Mouse (Mus musculus) ES-Bruce4 (cell line): ENCODE measurements around the gene Phospho2. TPM values are rescaled to one million over a fixed set of nuclear protein-coding genes. Genes with fewer than 3 reads are reported as not detected.

Experiments used
- H3K27ac ChIP-seq: 2 replicates; pipeline ENCODE4 v1.5.1; 2012; ENCODE audit warnings: low read length, inconsistent platforms; ENCODE audit not compliant: insufficient read depth
- H3K27me3 ChIP-seq: 2 replicates; pipeline ENCODE4 v1.6.1; 2012; ENCODE audit warnings: mild to moderate bottlenecking, low read length, inconsistent platforms; ENCODE audit not compliant: control insufficient read depth, poor library complexity, insufficient read depth, severe bottlenecking
- H3K36me3 ChIP-seq: 2 replicates; pipeline ENCODE4 v1.6.1; 2012; ENCODE audit warnings: inconsistent platforms, mild to moderate bottlenecking, low read length, moderate library complexity; ENCODE audit not compliant: control insufficient read depth, poor library complexity, insufficient read depth, severe bottlenecking
- H3K4me1 ChIP-seq: one replicate; pipeline ENCODE4 v1.8.1; 2011; ENCODE audit warnings: low read length; ENCODE audit not compliant: control insufficient read depth, insufficient read depth
- H3K4me3 ChIP-seq: 2 replicates; pipeline ENCODE4 v1.5.1; 2011; ENCODE audit warnings: low read depth, mild to moderate bottlenecking, low read length
- H3K9ac ChIP-seq: 2 replicates; pipeline ENCODE4 v1.6.1; 2012; ENCODE audit warnings: low read depth, mild to moderate bottlenecking, inconsistent platforms; ENCODE audit not compliant: poor library complexity, severe bottlenecking
- H3K9me3 ChIP-seq: replicated peaks from 2 replicates; pipeline ENCODE4 v1.6.1; 2012; ENCODE audit warnings: mild to moderate bottlenecking, low read length, inconsistent platforms; ENCODE audit not compliant: control insufficient read depth, poor library complexity, insufficient read depth, severe bottlenecking
- CTCF ChIP-seq: IDR thresholded peaks from one replicate; pipeline ENCODE4 v1.8.1; 2011; ENCODE audit warnings: low read depth, low read length
- EP300 ChIP-seq: IDR thresholded peaks from 2 replicates; pipeline ENCODE4 v1.6.1; 2011; ENCODE audit warnings: low read depth, low read length; ENCODE audit not compliant: insufficient read depth
- POLR2A ChIP-seq: IDR thresholded peaks from one replicate; pipeline ENCODE4 v1.8.1; 2011; ENCODE audit warnings: low read length; ENCODE audit not compliant: insufficient read depth
- polyA plus RNA-seq: library from polyadenylated mRNA; stranded (reverse); fragments of >200 nt; gene quantifications from 2 replicates; pipeline ENCODE4 v1.2.4, GENCODE M21; 2011; ENCODE audit warnings: low read depth; ENCODE audit not compliant: missing spikeins, insufficient read depth, insufficient read length

The Phospho2 gene
- polyA plus RNA-seq, 1 experiment = 10.2 TPM

DNA sequence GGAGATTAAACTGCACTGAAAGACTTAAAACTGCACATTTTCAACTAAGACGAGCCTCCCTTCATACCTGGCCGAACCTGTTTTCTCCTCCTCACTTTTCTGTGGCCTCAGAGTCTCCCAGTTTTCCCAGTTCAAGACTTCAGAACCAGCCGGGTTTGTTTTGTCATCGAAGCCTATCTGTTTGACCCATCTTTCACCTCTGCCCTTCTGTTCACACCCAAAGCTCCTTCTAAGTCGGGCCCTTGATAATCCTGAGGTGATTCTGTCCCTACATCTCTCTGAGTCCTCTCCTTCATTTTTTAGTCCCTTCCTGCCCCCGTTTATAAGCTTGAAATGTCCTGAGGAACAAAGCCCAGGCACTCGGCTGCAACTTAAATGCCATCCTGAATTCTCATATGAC is 38.6 kb downstream of the Phospho2 start:
- H3K9me3 ChIP-seq = no peaks in the 10 kb centered on the region
- no peaks in the 10 kb centered on the region for H3K4me1 ChIP-seq
- no peak overlapping the region for H3K4me3 ChIP-seq
- peaks cover 5% of the 10 kb centered on the region; the same call in 1 of the 2 replicates for H3K27me3 ChIP-seq
- no peak for TF ChIP-seq EP300
- no peak for TF ChIP-seq CTCF
- no peak for TF ChIP-seq POLR2A
- no peaks in the 10 kb centered on the region for H3K36me3 ChIP-seq
- no peak overlapping the region for H3K27ac ChIP-seq
- no peak overlapping the region for H3K9ac ChIP-seq

GRCm38 (mm10) chr2:69829680-69830079 is 40.3 kb downstream of the Phospho2 start:
- no peaks in the 10 kb centered on the region for H3K27me3 ChIP-seq
- no peak overlapping the region for H3K9ac ChIP-seq
- no peak overlapping the region for H3K4me3 ChIP-seq
- no peaks in the 10 kb centered on the region for H3K4me1 ChIP-seq
- H3K27ac ChIP-seq = no peak overlapping the region
- TF ChIP-seq POLR2A = no peak
- no peak for TF ChIP-seq EP300
- no peak for TF ChIP-seq CTCF
- no peaks in the 10 kb centered on the region for H3K9me3 ChIP-seq
- H3K36me3 ChIP-seq = no peaks in the 10 kb centered on the region

DNA sequence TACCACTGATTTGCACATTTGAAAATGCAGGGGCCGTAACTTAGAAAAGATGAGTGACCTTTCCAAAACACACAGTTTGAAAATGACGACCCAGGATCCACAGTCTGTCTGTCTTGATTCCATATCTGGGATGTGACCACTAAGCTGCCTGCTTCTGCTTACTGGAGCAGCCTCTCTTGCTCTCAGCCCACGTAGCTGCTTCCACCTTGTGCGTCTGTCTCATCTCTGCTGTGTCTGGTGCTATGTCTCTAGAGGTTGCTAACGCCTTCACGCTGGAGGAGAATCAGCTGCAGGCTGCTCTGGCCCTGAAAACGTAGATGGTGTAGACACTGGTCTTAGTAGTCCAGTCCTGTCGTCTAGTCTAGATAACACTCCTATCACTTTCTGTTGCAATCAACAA is 40.7 kb downstream of the Phospho2 start:
- Histone ChIP-seq H3K9me3 (no peaks in the 10 kb centered on the region), H3K27me3 (no peaks in the 10 kb centered on the region), H3K9ac (no peak overlapping the region), H3K4me3 (no peak overlapping the region), H3K27ac (no peak overlapping the region), H3K36me3 (no peaks in the 10 kb centered on the region), H3K4me1 (no peaks in the 10 kb centered on the region)
- no peak for TF ChIP-seq POLR2A
- TF ChIP-seq CTCF = no peak
- TF ChIP-seq EP300 = no peak

- H3K27ac ChIP-seq = no peak overlapping the region
- H3K36me3 ChIP-seq = no peaks in the 10 kb centered on the region
- no peaks in the 10 kb centered on the region for H3K27me3 ChIP-seq
- H3K4me1 ChIP-seq = no peaks in the 10 kb centered on the region
- H3K4me3 ChIP-seq = no peak overlapping the region
- no peaks in the 10 kb centered on the region for H3K9me3 ChIP-seq
- TF ChIP-seq POLR2A = no peak
- TF ChIP-seq EP300 = no peak
- TF ChIP-seq CTCF = no peak
- no peak overlapping the region for H3K9ac ChIP-seq
These were observed 48.0 kb downstream of the Phospho2 start for GRCm38 (mm10) chr2:69837244-69837967.

GRCm38 (mm10) chr2:69837996-69838395 is 48.6 kb downstream of the Phospho2 start:
- TF ChIP-seq EP300 = no peak
- TF ChIP-seq CTCF = peak; percentile 61
- TF ChIP-seq POLR2A = no peak
- Histone ChIP-seq H3K36me3 (no peaks in the 10 kb centered on the region), H3K9me3 (no peaks in the 10 kb centered on the region), H3K9ac (no peak overlapping the region), H3K4me3 (no peak overlapping the region), H3K27me3 (no peaks in the 10 kb centered on the region), H3K27ac (no peak overlapping the region), H3K4me1 (no peaks in the 10 kb centered on the region)

GRCm38 (mm10) chr2:69838707-69839106 is 49.3 kb downstream of the Phospho2 start:
- no peak overlapping the region for H3K4me3 ChIP-seq
- no peaks in the 10 kb centered on the region for H3K4me1 ChIP-seq
- no peaks in the 10 kb centered on the region for H3K27me3 ChIP-seq
- no peak overlapping the region for H3K27ac ChIP-seq
- no peak for TF ChIP-seq EP300
- TF ChIP-seq POLR2A = no peak
- no peak for TF ChIP-seq CTCF
- no peak overlapping the region for H3K9ac ChIP-seq
- no peaks in the 10 kb centered on the region for H3K36me3 ChIP-seq
- no peaks in the 10 kb centered on the region for H3K9me3 ChIP-seq
